Mouse (Mus musculus) ES-E14 (cell line): ENCODE data around the gene Armc6. TPM values are rescaled to one million over a fixed set of nuclear protein-coding genes. Genes with fewer than 3 reads are reported as not detected.

Source experiments
- DNase-seq: peaks from one replicate; pipeline ENCODE4 v3.0.0-alpha.2; 2013; ENCODE audit warnings: low read depth, low spot score
- H3K27ac ChIP-seq: 2 replicates; pipeline ENCODE4 v1.5.1; 2012; ENCODE audit warnings: low read depth, mild to moderate bottlenecking, low read length, moderate library complexity, mixed read lengths; ENCODE audit not compliant: poor library complexity, insufficient read depth, severe bottlenecking
- H3K36me3 ChIP-seq: 2 replicates; pipeline ENCODE4 v1.6.1; 2012; ENCODE audit warnings: mild to moderate bottlenecking, low read length, moderate library complexity, mixed read lengths; ENCODE audit not compliant: control insufficient read depth, poor library complexity, insufficient read depth, severe bottlenecking
- H3K4me1 ChIP-seq, 2 experiments: fragments of 150-350 bp in 1 of 2; sonication (generic) in 1 of 2; 2 replicates each; pipeline ENCODE4 v1.6.1; 2012; ENCODE audit warnings: low read length in 2 of 2, mild to moderate bottlenecking in 1 of 2, mixed read lengths in 1 of 2; ENCODE audit not compliant: control insufficient read depth in 2 of 2, insufficient read depth in 2 of 2, poor library complexity in 1 of 2
- H3K4me3 ChIP-seq, 2 experiments: fragments of 150-350 bp in 1 of 2; sonication (generic) in 1 of 2; 2 replicates each; pipeline ENCODE4 v1.5.1; 2012; ENCODE audit warnings: low read length in 2 of 2, low read depth in 1 of 2, mild to moderate bottlenecking in 1 of 2, mixed read lengths in 1 of 2; ENCODE audit not compliant: insufficient read depth in 1 of 2, poor library complexity in 1 of 2, severe bottlenecking in 1 of 2
- H3K9ac ChIP-seq: 2 replicates; pipeline ENCODE4 v1.6.1; 2012; ENCODE audit warnings: low read depth, mild to moderate bottlenecking, low read length, mixed read lengths; ENCODE audit not compliant: poor library complexity, insufficient read depth, severe bottlenecking
- H3K9me3 ChIP-seq: fragments of 150-350 bp; sonication (generic); 2 replicates; pipeline ENCODE4 v1.6.1; 2012; ENCODE audit warnings: low read depth, mild to moderate bottlenecking, low read length; ENCODE audit not compliant: control insufficient read depth, insufficient read depth
- CHD2 ChIP-seq: IDR thresholded peaks from 2 replicates; pipeline ENCODE4 v1.6.1; 2014; ENCODE audit warnings: mild to moderate bottlenecking, low read depth, low read length, inconsistent platforms
- HCFC1 ChIP-seq: IDR thresholded peaks from 2 replicates; pipeline ENCODE4 v1.6.1; 2012; ENCODE audit warnings: low read length, inconsistent platforms, borderline replicate concordance; ENCODE audit not compliant: insufficient read depth
- MAFK ChIP-seq: IDR thresholded peaks from 2 replicates; pipeline ENCODE4 v1.6.1; 2014; ENCODE audit warnings: mild to moderate bottlenecking, low read depth, low read length, inconsistent platforms; ENCODE audit not compliant: insufficient read depth
- ZC3H11A ChIP-seq: IDR thresholded peaks from 2 replicates; pipeline ENCODE4 v1.6.1; 2012; ENCODE audit warnings: low read depth, mild to moderate bottlenecking, inconsistent platforms, low read length, borderline replicate concordance
- ZNF384 ChIP-seq: IDR thresholded peaks from 2 replicates; pipeline ENCODE4 v1.6.1; 2012; ENCODE audit warnings: low read depth, low read length, inconsistent platforms
- in situ Hi-C, 2 experiments: fragments of 600-800 bp; cut with MboI; formaldehyde crosslinking; loops; one replicate each; pipeline ENCODE4 v1.15.1; 2025; ENCODE audit warnings: low sequenced_read_pairs in 2 of 2, inconsistent platforms in 1 of 2; ENCODE audit not compliant: unreplicated experiment in 2 of 2
- total RNA-seq: library from RNA; depleted of rRNA; stranded (reverse); fragments of 300-350 nt; gene quantifications from 2 replicates; pipeline ENCODE4 v1.2.3, GENCODE M21; 2012

Armc6 gene
- total RNA-seq, 1 experiment: 61.8 TPM

- no peak for DNase-seq
- H3K36me3 ChIP-seq: peaks cover 24% of the 10 kb centered on the region; the same call in 1 of the 2 replicates
Observed at GRCm38 (mm10) chr8:70227997-70228396, 6.3 kb downstream of the Armc6 start.

GRCm38 (mm10) chr8:70223341-70223740 is 10.9 kb downstream of the Armc6 start:
- no peak for TF ChIP-seq HCFC1
- TF ChIP-seq CHD2: no peak
- TF ChIP-seq ZNF384: no peak
- TF ChIP-seq ZC3H11A: no peak
- TF ChIP-seq MAFK: no peak
- in situ Hi-C loops: no loop called here
- peaks cover 21% of the 10 kb centered on the region; the same call in 1 of the 2 replicates for H3K36me3 ChIP-seq

More at GRCm38 (mm10) chr8:70227997-70228396, 6.3 kb downstream of the Armc6 start:
- Histone ChIP-seq H3K27ac (no peak overlapping the region), H3K9ac (no peak overlapping the region), H3K4me1 (peaks cover 0 to 8% of the 10 kb centered on the region in 2 experiments; a peak in 2 of 4 replicates), H3K9me3 (no peaks in the 10 kb centered on the region), H3K4me3 (no peak overlapping the region)
- TF ChIP-seq CHD2 (no peak), HCFC1 (no peak), MAFK (no peak), ZNF384 (no peak), ZC3H11A (no peak)
- in situ Hi-C loops: no loop called here

GRCm38 (mm10) chr8:70222041-70222440 is 12.2 kb downstream of the Armc6 start:
- H3K4me3 ChIP-seq: no peak overlapping the region
- peaks cover 21% of the 10 kb centered on the region; the same call in 1 of the 2 replicates for H3K36me3 ChIP-seq
- TF ChIP-seq CHD2 (no peak), HCFC1 (no peak), ZC3H11A (no peak), ZNF384 (no peak), MAFK (no peak)
- in situ Hi-C loops: no loop called here
- no peaks in the 10 kb centered on the region for H3K9me3 ChIP-seq
- H3K27ac ChIP-seq: no peak overlapping the region
- 0 out of 2 replicates have a peak overlapping the region, but pooled peaks have one; percentile 1 for H3K9ac ChIP-seq
- no peak for DNase-seq
- peaks cover 0 to 5% of the 10 kb centered on the region in 2 experiments; a peak in 1 of 4 replicates for H3K4me1 ChIP-seq

More at GRCm38 (mm10) chr8:70223341-70223740, 10.9 kb downstream of the Armc6 start:
- no peak overlapping the region for H3K27ac ChIP-seq
- H3K9ac ChIP-seq: no peak overlapping the region
- no peak overlapping the region for H3K4me3 ChIP-seq
- H3K4me1 ChIP-seq: peaks cover 0 to 9% of the 10 kb centered on the region in 2 experiments; a peak in 2 of 4 replicates
- no peak for DNase-seq
- no peaks in the 10 kb centered on the region for H3K9me3 ChIP-seq

GRCm38 (mm10) chr8:70220911-70221310 is 13.4 kb downstream of the Armc6 start:
- in situ Hi-C loops: no loop called here
- H3K36me3 ChIP-seq: peaks cover 21% of the 10 kb centered on the region; the same call in 1 of the 2 replicates
- no peaks in the 10 kb centered on the region for H3K9me3 ChIP-seq
- H3K27ac ChIP-seq: no peak overlapping the region
- DNase-seq: no peak
- H3K4me1 ChIP-seq: peaks cover 0 to 5% of the 10 kb centered on the region in 2 experiments; a peak in 1 of 4 replicates
- no peak overlapping the region for H3K9ac ChIP-seq
- TF ChIP-seq ZNF384: no peak
- no peak for TF ChIP-seq HCFC1
- TF ChIP-seq CHD2: no peak
- no peak for TF ChIP-seq MAFK
- TF ChIP-seq ZC3H11A: no peak
- no peak overlapping the region for H3K4me3 ChIP-seq
